Mouse (Mus musculus) lung, embryonic 15.5 days (tissue): ENCODE measurements around the gene Babam2. TPM values are rescaled to one million over a fixed set of nuclear protein-coding genes. Genes with fewer than 3 reads are reported as not detected.

Experiments
- ATAC-seq: fragments of 200-750 bp; cut with Nextera tagmentation; 2 replicates; pipeline ENCODE4 v1.8.0; 2017; ENCODE audit warnings: moderate number of reproducible peaks, borderline replicate concordance; ENCODE audit not compliant: low FRiP score, low TSS enrichment; ENCODE audit errors: extremely low read depth
- H3K27ac ChIP-seq: fragments of 300-500 bp; sonication (generic); 2 replicates; pipeline ENCODE4 v1.5.1; 2015; ENCODE audit warnings: moderate library complexity, mild to moderate bottlenecking, inconsistent platforms
- H3K27me3 ChIP-seq: fragments of 300-500 bp; sonication (generic); 2 replicates; pipeline ENCODE4 v1.6.1; 2015; ENCODE audit warnings: inconsistent platforms
- H3K36me3 ChIP-seq: fragments of 300-500 bp; sonication (generic); 2 replicates; pipeline ENCODE4 v1.6.1; 2015; ENCODE audit warnings: inconsistent platforms
- H3K4me1 ChIP-seq: fragments of 300-500 bp; sonication (generic); 2 replicates; pipeline ENCODE4 v1.6.1; 2015; ENCODE audit warnings: inconsistent platforms
- H3K4me2 ChIP-seq: fragments of 300-500 bp; sonication (generic); 2 replicates; pipeline ENCODE4 v1.6.1; 2015; ENCODE audit warnings: inconsistent platforms, mild to moderate bottlenecking, moderate library complexity
- H3K4me3 ChIP-seq: fragments of 300-500 bp; sonication (generic); 2 replicates; pipeline ENCODE4 v1.5.1; 2015; ENCODE audit warnings: mild to moderate bottlenecking, inconsistent platforms
- H3K9ac ChIP-seq: fragments of 300-500 bp; sonication (generic); 2 replicates; pipeline ENCODE4 v1.6.1; 2015; ENCODE audit warnings: inconsistent platforms
- H3K9me3 ChIP-seq: fragments of 300-500 bp; sonication (generic); 2 replicates; pipeline ENCODE4 v1.6.1; 2016; ENCODE audit warnings: inconsistent platforms
- WGBS: fragments of 180-500 bp; shearing (Covaris S2); methylation state at CpG from one replicate; pipeline ENCODE4 v1.1.7; 2015; 5-methylcytosine and 5-hydroxymethylcytosine counted together
- polyA plus RNA-seq: library from polyadenylated mRNA; unstranded; fragments of >200 nt; fragmentation: Nextera tagmentation; extraction: Ambion mirVana; gene quantifications from 2 replicates; pipeline ENCODE4 v1.2.1, GENCODE M21; 2015

The Babam2 gene
- polyA plus RNA-seq, 1 experiment from 2014 or later, result 59.9 TPM

DNA sequence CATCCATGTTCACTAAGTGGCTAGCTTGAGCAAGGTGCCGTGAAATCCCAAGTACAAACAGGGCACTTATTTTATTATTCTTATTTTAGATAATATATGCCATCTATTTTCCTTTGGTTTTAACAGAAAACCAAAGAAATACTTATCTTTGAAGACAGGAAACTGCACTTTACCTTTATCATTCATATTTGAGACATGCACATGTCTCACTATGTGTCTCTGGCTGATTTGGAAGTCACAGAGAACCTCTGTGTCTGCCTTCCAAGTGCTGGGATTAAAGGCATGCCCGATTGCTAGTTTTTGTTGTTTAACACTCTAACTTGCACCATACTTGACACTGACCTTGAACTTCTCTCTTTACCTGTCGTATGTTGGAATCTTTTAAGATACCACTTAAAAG lies 9.5 kb upstream of the Babam2 start:
- H3K9me3 ChIP-seq, result no peaks in the 10 kb centered on the region
- ATAC-seq, result no peak
- no peak overlapping the region for H3K9ac ChIP-seq
- no peak overlapping the region for H3K4me2 ChIP-seq
- WGBS, result 74% methylated on average over 3 of the region's 3 CpGs
- H3K4me3 ChIP-seq, result no peak overlapping the region
- no peaks in the 10 kb centered on the region for H3K27me3 ChIP-seq
- no peak overlapping the region for H3K27ac ChIP-seq
- no peaks in the 10 kb centered on the region for H3K4me1 ChIP-seq
- H3K36me3 ChIP-seq, result no peaks in the 10 kb centered on the region

DNA sequence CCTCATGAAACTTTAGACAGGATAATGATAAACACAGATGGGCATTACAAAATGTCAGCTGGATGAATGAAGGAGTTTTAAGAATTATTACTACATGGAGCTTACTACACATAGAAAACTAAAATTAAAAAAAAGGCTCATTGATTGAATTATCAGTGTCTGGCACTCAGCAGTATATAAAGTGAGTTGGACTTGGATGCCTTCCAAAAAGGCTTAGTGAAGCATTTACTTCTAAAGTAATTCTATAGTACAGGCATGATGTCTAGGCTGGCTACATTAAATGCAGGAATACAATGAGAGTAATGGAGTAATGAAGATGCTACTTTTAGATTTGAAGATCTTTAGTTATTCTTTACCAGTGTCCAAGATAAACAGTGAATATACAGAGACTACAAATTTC lies 4.3 kb upstream of the Babam2 start:
- Histone ChIP-seq H3K27me3 (no peaks in the 10 kb centered on the region), H3K4me1 (0 out of 2 replicates have a peak, but pooled peaks cover 4% of the 10 kb centered on the region), H3K27ac (peak overlapping the region; percentile 37; the same call in 1 of the 2 replicates), H3K9me3 (no peaks in the 10 kb centered on the region), H3K36me3 (no peaks in the 10 kb centered on the region), H3K9ac (no peak overlapping the region), H3K4me2 (no peak overlapping the region), H3K4me3 (no peak overlapping the region)
- no peak for ATAC-seq

GRCm38 (mm10) chr5:31696971-31697643 lies 377 bp upstream of the Babam2 start, which contains the start of gene Rbks:
Rbks (minus strand) TSS chr5:31697627.
- 6% methylated on average over 18 of the region's 18 CpGs for WGBS
- peak within 1 kb of the TSS; percentile 65 for H3K4me2 ChIP-seq

GRCm38 (mm10) chr5:31698297-31698726 lies 828 bp downstream of the Babam2 start:
- 1% methylated on average over 16 of the region's 16 CpGs for WGBS
- no peaks in the 10 kb centered on the region for H3K27me3 ChIP-seq
- no peaks in the 10 kb centered on the region for H3K9me3 ChIP-seq
- peaks cover 11% of the 10 kb centered on the region; the same call in 1 of the 2 replicates for H3K4me1 ChIP-seq
- H3K4me2 ChIP-seq, result peak overlapping the region; percentile 65
- peak overlapping the region; percentile 72 for H3K4me3 ChIP-seq
- ATAC-seq, result peak; percentile 73; the same call in 1 of the 2 replicates
- H3K36me3 ChIP-seq, result 0 out of 2 replicates have a peak, but pooled peaks cover 4% of the 10 kb centered on the region
- peak overlapping the region; percentile 83 for H3K9ac ChIP-seq
- H3K27ac ChIP-seq, result peak overlapping the region; percentile 89

More at GRCm38 (mm10) chr5:31696971-31697643, 377 bp upstream of the Babam2 start, which contains the start of gene Rbks:
- peaks cover 11% of the 10 kb centered on the region; the same call in 1 of the 2 replicates for H3K4me1 ChIP-seq
- H3K27me3 ChIP-seq, result no peaks in the 10 kb centered on the region
- no peaks in the 10 kb centered on the region for H3K36me3 ChIP-seq
- H3K9me3 ChIP-seq, result no peaks in the 10 kb centered on the region
- peak within 1 kb of the TSS; percentile 89 for H3K27ac ChIP-seq
- ATAC-seq, result peak; percentile 58; the same call in 1 of the 2 replicates
- H3K9ac ChIP-seq, result peak within 1 kb of the TSS; percentile 83
- peak within 1 kb of the TSS; percentile 72 for H3K4me3 ChIP-seq

- 38% methylated on average over 4 of the region's 4 CpGs for WGBS
- Histone ChIP-seq H3K4me3 (no peak overlapping the region), H3K4me2 (peak overlapping the region; percentile 65; the same call in 1 of the 2 replicates)
Observed at GRCm38 (mm10) chr5:31698931-31699330, 1.4 kb downstream of the Babam2 start.

GRCm38 (mm10) chr5:31699397-31699796 lies 1.9 kb downstream of the Babam2 start:
- no peaks in the 10 kb centered on the region for H3K27me3 ChIP-seq
- no peaks in the 10 kb centered on the region for H3K9me3 ChIP-seq
- no peak overlapping the region for H3K9ac ChIP-seq
- H3K27ac ChIP-seq, result no peak overlapping the region
- no peak overlapping the region for H3K4me2 ChIP-seq
- peaks cover 11% of the 10 kb centered on the region; the same call in 1 of the 2 replicates for H3K4me1 ChIP-seq
- no peak overlapping the region for H3K4me3 ChIP-seq
- H3K36me3 ChIP-seq, result 0 out of 2 replicates have a peak, but pooled peaks cover 6% of the 10 kb centered on the region
- no peak for ATAC-seq

More at GRCm38 (mm10) chr5:31698931-31699330, 1.4 kb downstream of the Babam2 start:
- Histone ChIP-seq H3K27me3 (no peaks in the 10 kb centered on the region), H3K4me1 (peaks cover 11% of the 10 kb centered on the region; the same call in 1 of the 2 replicates), H3K27ac (0 out of 2 replicates have a peak overlapping the region, but pooled peaks have one; percentile 12), H3K36me3 (0 out of 2 replicates have a peak, but pooled peaks cover 6% of the 10 kb centered on the region), H3K9me3 (no peaks in the 10 kb centered on the region), H3K9ac (no peak overlapping the region)
- ATAC-seq, result no peak

DNA sequence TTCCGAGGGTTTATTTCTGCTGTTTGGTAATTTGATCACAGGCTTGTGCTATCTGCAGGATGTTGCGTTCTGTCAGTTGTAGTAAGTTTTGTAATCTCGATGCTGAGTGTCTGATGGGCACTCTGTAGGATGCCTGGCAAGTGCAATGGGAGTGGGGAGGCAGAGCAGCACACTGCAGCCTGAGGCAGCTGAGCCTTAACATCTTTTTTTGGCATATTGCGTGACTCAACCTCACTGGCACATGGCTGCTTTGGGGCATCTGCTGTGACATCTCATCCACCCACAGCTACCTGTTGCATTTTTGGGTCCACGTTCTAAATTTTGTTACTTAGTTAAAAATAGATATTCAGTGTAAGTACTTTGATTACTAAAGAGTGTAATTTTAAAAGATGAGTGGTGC lies 7.5 kb downstream of the Babam2 start:
- Histone ChIP-seq H3K27me3 (no peaks in the 10 kb centered on the region), H3K9ac (no peak overlapping the region), H3K4me3 (no peak overlapping the region), H3K4me2 (no peak overlapping the region), H3K4me1 (no peaks in the 10 kb centered on the region), H3K27ac (no peak overlapping the region), H3K9me3 (no peaks in the 10 kb centered on the region), H3K36me3 (0 out of 2 replicates have a peak, but pooled peaks cover 6% of the 10 kb centered on the region)
- ATAC-seq, result no peak
- WGBS, result 74% methylated on average over 5 of the region's 5 CpGs

- WGBS, result 58% methylated on average over 4 of the region's 4 CpGs
- no peak for ATAC-seq
- 0 out of 2 replicates have a peak, but pooled peaks cover 6% of the 10 kb centered on the region for H3K36me3 ChIP-seq
Observed at GRCm38 (mm10) chr5:31706826-31707225, 9.3 kb downstream of the Babam2 start.

GRCm38 (mm10) chr5:31709389-31709788 lies 11.9 kb downstream of the Babam2 start:
- Histone ChIP-seq H3K4me1 (no peaks in the 10 kb centered on the region), H3K4me2 (no peak overlapping the region), H3K27me3 (no peaks in the 10 kb centered on the region), H3K9ac (no peak overlapping the region), H3K36me3 (no peaks in the 10 kb centered on the region), H3K27ac (no peak overlapping the region), H3K4me3 (no peak overlapping the region), H3K9me3 (no peaks in the 10 kb centered on the region)
- 67% methylated on average over 1 of the region's 1 CpGs for WGBS
- no peak for ATAC-seq

More at GRCm38 (mm10) chr5:31706826-31707225, 9.3 kb downstream of the Babam2 start:
- H3K4me3 ChIP-seq, result no peak overlapping the region
- no peak overlapping the region for H3K4me2 ChIP-seq
- no peak overlapping the region for H3K27ac ChIP-seq
- no peak overlapping the region for H3K9ac ChIP-seq
- no peaks in the 10 kb centered on the region for H3K9me3 ChIP-seq
- H3K4me1 ChIP-seq, result no peaks in the 10 kb centered on the region
- no peaks in the 10 kb centered on the region for H3K27me3 ChIP-seq

DNA sequence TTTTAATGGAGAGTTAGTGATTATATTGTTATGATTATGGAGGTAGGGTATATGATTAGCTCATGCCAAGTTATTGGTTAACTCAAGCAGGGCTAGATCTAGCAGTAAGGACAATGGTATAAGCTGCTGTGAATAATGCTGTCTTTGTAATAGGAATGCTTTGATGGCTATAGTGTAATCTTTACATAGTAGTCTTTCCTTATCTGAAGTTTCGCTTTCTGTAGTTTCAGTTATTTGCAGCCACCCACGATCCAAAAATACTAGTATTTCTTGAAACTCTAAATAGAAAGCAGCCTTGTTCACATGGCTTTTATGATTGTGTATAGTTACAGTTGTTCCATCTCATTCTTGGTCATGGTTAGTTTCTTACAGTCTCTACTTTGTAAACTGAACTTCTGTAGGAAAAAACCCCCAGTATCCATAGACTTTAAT lies 15.8 kb downstream of the Babam2 start:
- WGBS, result 59% methylated on average over 2 of the region's 2 CpGs
- Histone ChIP-seq H3K4me3 (no peak overlapping the region), H3K9me3 (no peaks in the 10 kb centered on the region), H3K36me3 (no peaks in the 10 kb centered on the region), H3K4me1 (peaks cover 8% of the 10 kb centered on the region), H3K27ac (peak overlapping the region; percentile 87), H3K9ac (no peak overlapping the region), H3K4me2 (no peak overlapping the region), H3K27me3 (no peaks in the 10 kb centered on the region)
- ATAC-seq, result peak; percentile 57; the same call in 1 of the 2 replicates

- no peak overlapping the region for H3K4me3 ChIP-seq
- no peak overlapping the region for H3K9ac ChIP-seq
- 52% methylated on average over 5 of the region's 5 CpGs for whole genome bisulfite sequencing
- H3K4me2 ChIP-seq, result no peak overlapping the region
- ATAC-seq, result no peak
- no peaks in the 10 kb centered on the region for H3K36me3 ChIP-seq
- no peaks in the 10 kb centered on the region for H3K9me3 ChIP-seq
- no peaks in the 10 kb centered on the region for H3K27me3 ChIP-seq
- H3K4me1 ChIP-seq, result peaks cover 8% of the 10 kb centered on the region
- H3K27ac ChIP-seq, result peak overlapping the region; percentile 87
Observed at GRCm38 (mm10) chr5:31713841-31714264, 16.4 kb downstream of the Babam2 start.
